Mouse (Mus musculus): ENCODE measurements around the gene Nhs.
A peak's percentile ranks its signal among the peaks of the same experiment; 100 is the strongest.

Gene Nhs

GRCm38 (mm10) chrX:162159637-162160611, at the start of gene Nhs:
Nhs (minus strand) TSS chrX:162159730.
- peak; percentile 19 for DNase-seq (ENCODE audit: low spot score)

GRCm38 (mm10) chrX:162206350-162206884, 46.9 kb upstream of the Nhs start:
- no peak for DNase-seq (ENCODE audit: low spot score)

GRCm38 (mm10) chrX:162158743-162159636, 540 bp downstream of the Nhs start:
- DNase-seq (ENCODE audit: low spot score), result no peak

- DNase-seq (ENCODE audit: low spot score), result no peak
Observed at GRCm38 (mm10) chrX:162158142-162158541, 1.4 kb downstream of the Nhs start.

GRCm38 (mm10) chrX:162137807-162138206, 21.7 kb downstream of the Nhs start:
- DNase-seq (ENCODE audit: low spot score), result no peak

GRCm38 (mm10) chrX:162113257-162113656, 46.3 kb downstream of the Nhs start:
- DNase-seq (ENCODE audit: low spot score), result no peak

GRCm38 (mm10) chrX:162102802-162103434, 56.6 kb downstream of the Nhs start:
- no peak for DNase-seq (ENCODE audit: low spot score)

- DNase-seq (ENCODE audit: low spot score), result no peak
Observed at GRCm38 (mm10) chrX:162098364-162098763, 61.2 kb downstream of the Nhs start.

GRCm38 (mm10) chrX:162087291-162087690, 72.2 kb downstream of the Nhs start:
- peak; percentile 3 for DNase-seq (ENCODE audit: low spot score)

GRCm38 (mm10) chrX:162085897-162086200, 73.7 kb downstream of the Nhs start:
- DNase-seq (ENCODE audit: low spot score), result no peak

- DNase-seq (ENCODE audit: low spot score), result no peak
Observed at GRCm38 (mm10) chrX:162085062-162085896, 74.3 kb downstream of the Nhs start.

- no peak for DNase-seq (ENCODE audit: low spot score)
Observed at GRCm38 (mm10) chrX:162063164-162063563, 96.4 kb downstream of the Nhs start.

- DNase-seq (ENCODE audit: low spot score), result no peak
Observed at GRCm38 (mm10) chrX:162055635-162056034, 103.9 kb downstream of the Nhs start.

GRCm38 (mm10) chrX:162053566-162053965, 106.0 kb downstream of the Nhs start:
- DNase-seq (ENCODE audit: low spot score), result no peak

- DNase-seq (ENCODE audit: low spot score), result no peak
Observed at GRCm38 (mm10) chrX:162052534-162052933, 107.0 kb downstream of the Nhs start.

GRCm38 (mm10) chrX:162049616-162050015, 109.9 kb downstream of the Nhs start:
- no peak for DNase-seq (ENCODE audit: low spot score)

- no peak for DNase-seq (ENCODE audit: low spot score)
Observed at GRCm38 (mm10) chrX:162045527-162045926, 114.0 kb downstream of the Nhs start.

GRCm38 (mm10) chrX:162044109-162044508, 115.4 kb downstream of the Nhs start:
- no peak for DNase-seq (ENCODE audit: low spot score)

GRCm38 (mm10) chrX:162025210-162025953, 134.1 kb downstream of the Nhs start:
- peak; percentile 1 for DNase-seq (ENCODE audit: low spot score)

- no peak for DNase-seq (ENCODE audit: low spot score)
Observed at GRCm38 (mm10) chrX:162021724-162022123, 137.8 kb downstream of the Nhs start.

Data from left cerebral cortex, adult 11 months (tissue).